Mouse (Mus musculus) heart, embryonic 11.5 days (tissue): ENCODE measurements around the gene Ifitm10. TPM values are rescaled to one million over a fixed set of nuclear protein-coding genes. Genes with fewer than 3 reads are reported as not detected.
"Not testable (repeated sequence)": the region's sequence is repeated elsewhere in the genome, so short reads cannot be mapped to it uniquely, and the experiment has no call there.

Experiments used
- ATAC-seq: fragments of 200-750 bp; cut with Nextera tagmentation; replicated peaks from 2 replicates; pipeline ENCODE4 v1.8.0; 2017; ENCODE audit warnings: moderate library complexity; ENCODE audit not compliant: insufficient number of reproducible peaks, low FRiP score, low TSS enrichment
- H3K27ac ChIP-seq: fragments of 300-500 bp; sonication (generic); 2 replicates; pipeline ENCODE4 v1.5.1; 2014; ENCODE audit warnings: mild to moderate bottlenecking, low read depth, low read length
- H3K27me3 ChIP-seq: fragments of 300-500 bp; sonication (generic); 2 replicates; pipeline ENCODE4 v1.6.1; 2014; ENCODE audit warnings: mild to moderate bottlenecking, low read length, mixed read lengths; ENCODE audit not compliant: control insufficient read depth, insufficient read depth
- H3K36me3 ChIP-seq: fragments of 300-500 bp; sonication (generic); 2 replicates; pipeline ENCODE4 v1.6.1; 2014; ENCODE audit warnings: mild to moderate bottlenecking, low read length, moderate library complexity, mixed read lengths; ENCODE audit not compliant: control insufficient read depth, insufficient read depth
- H3K4me1 ChIP-seq: fragments of 300-500 bp; sonication (generic); 2 replicates; pipeline ENCODE4 v1.6.1; 2014; ENCODE audit warnings: low read length; ENCODE audit not compliant: control insufficient read depth, insufficient read depth
- H3K4me2 ChIP-seq: fragments of 300-500 bp; sonication (generic); 2 replicates; pipeline ENCODE4 v1.6.1; 2014; ENCODE audit warnings: mild to moderate bottlenecking, moderate library complexity
- H3K4me3 ChIP-seq: fragments of 300-500 bp; sonication (generic); 2 replicates; pipeline ENCODE4 v1.5.1; 2014; ENCODE audit warnings: low read depth, low read length
- H3K9ac ChIP-seq: fragments of 300-500 bp; sonication (generic); 2 replicates; pipeline ENCODE4 v1.6.1; 2014; ENCODE audit warnings: mild to moderate bottlenecking, low read depth, low read length, moderate library complexity
- H3K9me3 ChIP-seq: fragments of 300-500 bp; sonication (generic); replicated peaks from 2 replicates; pipeline ENCODE4 v1.6.1; 2016; ENCODE audit warnings: low read length; ENCODE audit not compliant: control insufficient read depth
- WGBS: fragments of 180-500 bp; shearing (Covaris S2); extraction: QIAGEN DNeasy Blood & Tissue Kit; methylation state at CpG from one replicate; pipeline ENCODE4 v1.1.7; 2014; ENCODE audit not compliant: insufficient replicate concordance; 5-methylcytosine and 5-hydroxymethylcytosine counted together
- polyA plus RNA-seq: library from polyadenylated mRNA; unstranded; fragments of >200 nt; fragmentation: Nextera tagmentation; extraction: Ambion mirVana; gene quantifications from 2 replicates; pipeline ENCODE4 v1.2.1, GENCODE M21; 2014

Ifitm10 gene
- polyA plus RNA-seq, 1 experiment from 2014 or later = 7.6 TPM

- H3K4me2 ChIP-seq = no peak overlapping the region
- H3K36me3 ChIP-seq = no peaks in the 10 kb centered on the region
- H3K9ac ChIP-seq = no peak overlapping the region
- no peaks in the 10 kb centered on the region for H3K9me3 ChIP-seq
- no peak overlapping the region for H3K4me3 ChIP-seq
- H3K27me3 ChIP-seq = no peaks in the 10 kb centered on the region
- 58% methylated on average over 4 of the region's 4 CpGs for WGBS
- H3K27ac ChIP-seq = no peak overlapping the region
- ATAC-seq = no peak
- H3K4me1 ChIP-seq = no peaks in the 10 kb centered on the region
Observed at GRCm38 (mm10) chr7:142347542-142347941, 26.0 kb downstream of the Ifitm10 start.

- Histone ChIP-seq H3K9ac (no peak overlapping the region), H3K9me3 (no peaks in the 10 kb centered on the region), H3K4me2 (no peak overlapping the region), H3K4me3 (no peak overlapping the region), H3K36me3 (no peaks in the 10 kb centered on the region), H3K4me1 (peaks cover 6% of the 10 kb centered on the region), H3K27ac (no peak overlapping the region), H3K27me3 (no peaks in the 10 kb centered on the region)
- 68% methylated on average over 3 of the region's 3 CpGs for WGBS
- ATAC-seq = no peak
Observed at GRCm38 (mm10) chr7:142342247-142342640, 31.3 kb downstream of the Ifitm10 start.

- Histone ChIP-seq H3K36me3 (no peaks in the 10 kb centered on the region), H3K9ac (0 out of 2 replicates have a peak overlapping the region, but pooled peaks have one; percentile 10), H3K27ac (0 out of 2 replicates have a peak overlapping the region, but pooled peaks have one; percentile 22), H3K4me3 (no peak overlapping the region), H3K4me2 (no peak overlapping the region), H3K9me3 (no peaks in the 10 kb centered on the region), H3K27me3 (no peaks in the 10 kb centered on the region), H3K4me1 (peaks cover 6% of the 10 kb centered on the region)
- 64% methylated on average over 10 of the region's 10 CpGs for WGBS
- ATAC-seq = no peak
Observed at GRCm38 (mm10) chr7:142341564-142342246, 31.8 kb downstream of the Ifitm10 start.

- H3K27ac ChIP-seq = no peak overlapping the region
- H3K27me3 ChIP-seq = no peaks in the 10 kb centered on the region
- ATAC-seq = no peak
- no peak overlapping the region for H3K4me2 ChIP-seq
- WGBS = 53% methylated on average over 10 of the region's 10 CpGs
- H3K4me1 ChIP-seq = peaks cover 6% of the 10 kb centered on the region
- no peaks in the 10 kb centered on the region for H3K36me3 ChIP-seq
- H3K9me3 ChIP-seq = no peaks in the 10 kb centered on the region
- no peak overlapping the region; the same call in 1 of the 2 replicates for H3K9ac ChIP-seq
- H3K4me3 ChIP-seq = no peak overlapping the region
Observed at GRCm38 (mm10) chr7:142340269-142340970, 33.1 kb downstream of the Ifitm10 start.

- Histone ChIP-seq H3K4me1 (peaks cover 20% of the 10 kb centered on the region), H3K27me3 (no peaks in the 10 kb centered on the region), H3K4me3 (no peak overlapping the region), H3K9me3 (no peaks in the 10 kb centered on the region), H3K4me2 (no peak overlapping the region), H3K36me3 (no peaks in the 10 kb centered on the region), H3K9ac (no peak overlapping the region), H3K27ac (no peak overlapping the region)
- 87% methylated on average over 8 of the region's 8 CpGs for WGBS
- no peak for ATAC-seq
Observed at GRCm38 (mm10) chr7:142335151-142335550, 38.4 kb downstream of the Ifitm10 start.

GRCm38 (mm10) chr7:142334246-142334645, 39.3 kb downstream of the Ifitm10 start:
- WGBS = 3% methylated on average over 3 of the region's 3 CpGs
- H3K27ac ChIP-seq = no peak overlapping the region
- H3K27me3 ChIP-seq = no peaks in the 10 kb centered on the region
- no peaks in the 10 kb centered on the region for H3K9me3 ChIP-seq
- no peak overlapping the region for H3K4me2 ChIP-seq
- ATAC-seq = peak; percentile 42
- H3K9ac ChIP-seq = no peak overlapping the region
- peaks cover 29% of the 10 kb centered on the region for H3K4me1 ChIP-seq
- no peak overlapping the region for H3K4me3 ChIP-seq
- no peaks in the 10 kb centered on the region for H3K36me3 ChIP-seq

- Histone ChIP-seq H3K4me1 (peaks cover 40% of the 10 kb centered on the region), H3K27ac (0 out of 2 replicates have a peak overlapping the region, but pooled peaks have one; percentile 42)
- ATAC-seq, H3K27me3 ChIP-seq, H3K4me3 ChIP-seq, H3K36me3 ChIP-seq, H3K4me2 ChIP-seq, H3K9ac ChIP-seq, H3K9me3 ChIP-seq: not testable (repeated sequence)
- WGBS = 43% methylated on average over 3 of the region's 9 CpGs
Observed at GRCm38 (mm10) chr7:142332741-142333140, 40.8 kb downstream of the Ifitm10 start.

GRCm38 (mm10) chr7:142331281-142331680, 42.3 kb downstream of the Ifitm10 start:
- no peak overlapping the region for H3K4me3 ChIP-seq
- H3K4me2 ChIP-seq = no peak overlapping the region
- ATAC-seq = no peak
- 30% methylated on average over 4 of the region's 4 CpGs for WGBS
- H3K36me3 ChIP-seq = no peaks in the 10 kb centered on the region
- peaks cover 54% of the 10 kb centered on the region for H3K4me1 ChIP-seq
- no peaks in the 10 kb centered on the region for H3K9me3 ChIP-seq
- no peaks in the 10 kb centered on the region for H3K27me3 ChIP-seq
- H3K9ac ChIP-seq = no peak overlapping the region
- peak overlapping the region; percentile 97 for H3K27ac ChIP-seq
